Mouse (Mus musculus) MEL (cell line): Measurements from ENCODE around the gene Vmn2r89.

ENCODE experiments used
- CTCF ChIP-seq, 3 experiments: IDR thresholded peaks in 2 of 3; conservative IDR thresholded peaks in 1 of 3; 2 replicates each; pipeline ENCODE4 v1.5.1; 2011 to 2012; ENCODE audit warnings: low read length in 3 of 3, low read depth in 2 of 3, mild to moderate bottlenecking in 2 of 3, improper control_type of control experiment in 1 of 3, inconsistent platforms in 1 of 3, mixed read lengths in 1 of 3, moderate library complexity in 1 of 3; ENCODE audit not compliant: control insufficient read depth in 1 of 3, insufficient read depth in 1 of 3, poor library complexity in 1 of 3, severe bottlenecking in 1 of 3
- E2F4 ChIP-seq: IDR thresholded peaks from 2 replicates; pipeline ENCODE4 v1.6.1; 2011; ENCODE audit warnings: low read depth, low read length, improper control_type of control experiment, borderline replicate concordance
- ETS1 ChIP-seq: IDR thresholded peaks from 2 replicates; pipeline ENCODE4 v1.6.1; 2012; ENCODE audit warnings: low read depth, mild to moderate bottlenecking, inconsistent platforms, low read length, improper control_type of control experiment, moderate library complexity
- GATA1 ChIP-seq: IDR thresholded peaks from 2 replicates; pipeline ENCODE4 v1.6.1; 2011; ENCODE audit warnings: low read depth, low read length, improper control_type of control experiment
- HCFC1 ChIP-seq: IDR thresholded peaks from 2 replicates; pipeline ENCODE4 v1.6.1; 2012; ENCODE audit warnings: low read depth, mild to moderate bottlenecking, inconsistent platforms, low read length, improper control_type of control experiment, moderate library complexity
- KAT2A ChIP-seq: conservative IDR thresholded peaks from 2 replicates; pipeline ENCODE4 v1.6.1; 2012; ENCODE audit warnings: low read depth, low read length, improper control_type of control experiment, inconsistent platforms
- POLR2A ChIP-seq, 2 experiments: IDR thresholded peaks; 2 replicates each; pipeline ENCODE4 v1.6.1; 2011 to 2012; ENCODE audit warnings: low read length in 2 of 2, mild to moderate bottlenecking in 2 of 2, control low read depth in 1 of 2, improper control_type of control experiment in 1 of 2, low read depth in 1 of 2, moderate library complexity in 1 of 2; ENCODE audit not compliant: control insufficient read depth in 1 of 2, insufficient read depth in 1 of 2, poor library complexity in 1 of 2
- SMC3 ChIP-seq: IDR thresholded peaks from 2 replicates; pipeline ENCODE4 v1.6.1; 2011; ENCODE audit warnings: low read depth, low read length, improper control_type of control experiment
- TAL1 ChIP-seq: IDR thresholded peaks from 2 replicates; pipeline ENCODE4 v1.6.1; 2012; ENCODE audit warnings: mild to moderate bottlenecking, inconsistent platforms, low read length, moderate library complexity, mixed read lengths
- USF1 ChIP-seq: IDR thresholded peaks from 2 replicates; pipeline ENCODE4 v1.6.1; 2014; ENCODE audit warnings: low read depth, mild to moderate bottlenecking, inconsistent platforms, low read length, improper control_type of control experiment, moderate library complexity
- ZNF384 ChIP-seq: IDR thresholded peaks from 2 replicates; pipeline ENCODE4 v1.6.1; 2012; ENCODE audit warnings: low read depth, mild to moderate bottlenecking, inconsistent platforms, low read length, improper control_type of control experiment

GRCm38 (mm10) chr14:51482051-51482715 is 30.5 kb downstream of the Vmn2r89 start:
- TF ChIP-seq TAL1 (no peak), ETS1 (no peak), GATA1 (no peak), KAT2A (no peak), ZNF384 (no peak), CTCF (IDR thresholded peaks at IDR 0.05 in 2 of 3, conservative IDR thresholded peaks at IDR 0.05 in 1 of 3; ENCODE audit: control insufficient read depth in 1 of 3, insufficient read depth in 1 of 3, low read depth in 2 of 3, low read length in 3 of 3, poor library complexity in 1 of 3, severe bottlenecking in 1 of 3) (no peak), POLR2A (IDR thresholded peaks at IDR 0.05; ENCODE audit: control insufficient read depth in 1 of 2, insufficient read depth in 1 of 2, low read depth in 1 of 2, low read length in 2 of 2, poor library complexity in 1 of 2) (no peak), HCFC1 (no peak), USF1 (no peak), E2F4 (no peak), SMC3 (no peak)
